Mouse (Mus musculus) cerebellum, adult 2 months (tissue): ENCODE measurements around the gene Hist1h2ao.

Source experiments
- CTCF ChIP-seq: fragments of 200-500 bp; IDR thresholded peaks from 2 replicates; pipeline ENCODE4 v1.5.1; 2011; ENCODE audit warnings: low read depth, mild to moderate bottlenecking, control low read depth, low read length, moderate library complexity, borderline replicate concordance; ENCODE audit not compliant: insufficient read depth
- POLR2A ChIP-seq: fragments of 200-500 bp; IDR thresholded peaks from 2 replicates; pipeline ENCODE4 v1.6.1; 2011; ENCODE audit warnings: low read length, control low read depth, borderline replicate concordance; ENCODE audit not compliant: insufficient read depth

DNA sequence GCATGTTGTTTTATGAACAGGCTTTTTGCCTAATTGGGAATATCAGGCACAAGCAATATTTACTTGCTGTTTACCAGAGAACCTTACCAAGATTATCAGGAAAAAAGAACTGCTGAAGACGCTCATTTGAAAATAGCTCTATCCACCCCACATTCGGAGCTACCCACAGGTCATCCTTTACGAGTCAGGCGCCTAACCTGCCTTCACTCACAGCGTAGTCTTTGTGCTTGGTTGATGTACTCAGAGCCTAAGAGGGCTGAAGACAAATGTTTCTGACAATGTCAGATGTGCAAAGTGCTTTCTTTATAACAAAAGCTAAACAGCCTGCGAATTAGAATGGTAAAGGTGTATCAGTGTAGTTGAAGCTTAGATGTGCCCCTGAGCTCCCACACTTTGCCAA, 26.0 kb upstream of the Hist1h2ao start:
- TF ChIP-seq CTCF = no peak
- no peak for TF ChIP-seq POLR2A
